Mouse (Mus musculus) limb, embryonic 14.5 days (tissue): ENCODE data around the gene Klhl41. TPM values are rescaled to one million over a fixed set of nuclear protein-coding genes. Genes with fewer than 3 reads are reported as not detected.

Source experiments
- ATAC-seq: fragments of 200-750 bp; cut with Nextera tagmentation; 2 replicates; pipeline ENCODE4 v1.8.0; 2017; ENCODE audit warnings: low read depth, moderate number of reproducible peaks, moderate TSS enrichment; ENCODE audit not compliant: low FRiP score
- DNase-seq: peaks from one replicate; pipeline ENCODE4 v3.0.0-alpha.2; 2015; ENCODE audit warnings: low spot score
- H3K27ac ChIP-seq: fragments of 300-500 bp; sonication (generic); replicated peaks from 2 replicates; pipeline ENCODE4 v1.5.1; 2014; ENCODE audit warnings: low read depth, mild to moderate bottlenecking, low read length, moderate library complexity, mixed read lengths
- H3K27me3 ChIP-seq: fragments of 300-500 bp; sonication (generic); 2 replicates; pipeline ENCODE4 v1.6.1; 2014; ENCODE audit warnings: low read length, mixed read lengths; ENCODE audit not compliant: control insufficient read depth, insufficient read depth
- H3K36me3 ChIP-seq: fragments of 300-500 bp; sonication (generic); 2 replicates; pipeline ENCODE4 v1.6.1; 2014; ENCODE audit warnings: mild to moderate bottlenecking, low read length, moderate library complexity, mixed read lengths; ENCODE audit not compliant: control insufficient read depth, insufficient read depth
- H3K4me1 ChIP-seq: fragments of 300-500 bp; sonication (generic); 2 replicates; pipeline ENCODE4 v1.6.1; 2014; ENCODE audit warnings: antibody characterized with exemption, low read length, mixed read lengths; ENCODE audit not compliant: control insufficient read depth, insufficient read depth
- H3K4me2 ChIP-seq: fragments of 300-500 bp; sonication (generic); replicated peaks from 2 replicates; pipeline ENCODE4 v1.6.1; 2014; ENCODE audit warnings: low read depth, mild to moderate bottlenecking, low read length, moderate library complexity; ENCODE audit not compliant: severe bottlenecking
- H3K4me3 ChIP-seq: fragments of 300-500 bp; sonication (generic); replicated peaks from 2 replicates; pipeline ENCODE4 v1.5.1; 2014; ENCODE audit warnings: low read length
- H3K9ac ChIP-seq: fragments of 300-500 bp; sonication (generic); 2 replicates; pipeline ENCODE4 v1.6.1; 2014; ENCODE audit warnings: mild to moderate bottlenecking, low read depth, low read length, moderate library complexity; ENCODE audit not compliant: severe bottlenecking
- H3K9me3 ChIP-seq: fragments of 300-500 bp; sonication (generic); 2 replicates; pipeline ENCODE4 v1.6.1; 2016; ENCODE audit warnings: low read length; ENCODE audit not compliant: control insufficient read depth
- POLR2A ChIP-seq: fragments of 200-500 bp; IDR thresholded peaks from 2 replicates; pipeline ENCODE4 v1.8.0; 2012; ENCODE audit warnings: inconsistent platforms, mild to moderate bottlenecking, moderate library complexity, borderline replicate concordance; ENCODE audit not compliant: insufficient read depth, insufficient read length; ENCODE audit errors: extremely low read depth
- WGBS: fragments of 180-500 bp; shearing (Covaris S2); extraction: QIAGEN DNeasy Blood & Tissue Kit; methylation state at CpG from one replicate; pipeline ENCODE4 v1.1.7; 2014; 5-methylcytosine and 5-hydroxymethylcytosine counted together
- polyA plus RNA-seq, 2 experiments: library from polyadenylated mRNA; depleted of rRNA in 1 of 2; stranded (reverse) in 1 of 2; unstranded in 1 of 2; fragments of >200 nt; fragmentation: Nextera tagmentation in 1 of 2; extraction: Ambion mirVana in 1 of 2; gene quantifications; 2 replicates each; pipeline versions ENCODE4 v1.2.1 to v1.2.3; 2012 to 2014

Klhl41 gene
- polyA plus RNA-seq, 2 experiments: 16.7 to 23.2 TPM

DNA sequence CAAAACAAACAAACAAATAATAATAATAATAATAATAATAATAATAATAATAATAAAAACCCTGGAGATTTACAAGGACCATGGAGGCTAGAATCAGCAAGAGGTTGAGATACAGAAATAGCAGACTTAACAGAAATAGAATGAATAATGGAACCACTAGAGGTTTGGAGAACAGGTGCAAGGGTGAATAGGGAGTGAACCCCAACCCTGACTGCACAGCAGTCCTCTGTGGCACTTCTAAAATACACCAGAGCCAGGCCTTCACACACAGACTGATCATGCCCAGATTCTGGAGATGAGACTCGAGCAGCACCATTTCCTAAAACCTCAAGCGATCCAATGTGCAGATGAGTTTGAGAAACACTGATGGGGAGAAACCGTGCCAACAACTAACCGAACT is 12.0 kb downstream of the Klhl41 start:
- H3K9ac ChIP-seq: no peak overlapping the region
- no peak for TF ChIP-seq POLR2A
- no peaks in the 10 kb centered on the region for H3K9me3 ChIP-seq
- no peak overlapping the region for H3K4me2 ChIP-seq
- H3K4me1 ChIP-seq: no peaks in the 10 kb centered on the region
- no peak overlapping the region for H3K27ac ChIP-seq
- H3K36me3 ChIP-seq: peaks cover 7% of the 10 kb centered on the region
- no peak for ATAC-seq
- no peak for DNase-seq
- H3K4me3 ChIP-seq: no peak overlapping the region
- H3K27me3 ChIP-seq: no peaks in the 10 kb centered on the region
- WGBS: 89% methylated on average over 4 of the region's 4 CpGs

DNA sequence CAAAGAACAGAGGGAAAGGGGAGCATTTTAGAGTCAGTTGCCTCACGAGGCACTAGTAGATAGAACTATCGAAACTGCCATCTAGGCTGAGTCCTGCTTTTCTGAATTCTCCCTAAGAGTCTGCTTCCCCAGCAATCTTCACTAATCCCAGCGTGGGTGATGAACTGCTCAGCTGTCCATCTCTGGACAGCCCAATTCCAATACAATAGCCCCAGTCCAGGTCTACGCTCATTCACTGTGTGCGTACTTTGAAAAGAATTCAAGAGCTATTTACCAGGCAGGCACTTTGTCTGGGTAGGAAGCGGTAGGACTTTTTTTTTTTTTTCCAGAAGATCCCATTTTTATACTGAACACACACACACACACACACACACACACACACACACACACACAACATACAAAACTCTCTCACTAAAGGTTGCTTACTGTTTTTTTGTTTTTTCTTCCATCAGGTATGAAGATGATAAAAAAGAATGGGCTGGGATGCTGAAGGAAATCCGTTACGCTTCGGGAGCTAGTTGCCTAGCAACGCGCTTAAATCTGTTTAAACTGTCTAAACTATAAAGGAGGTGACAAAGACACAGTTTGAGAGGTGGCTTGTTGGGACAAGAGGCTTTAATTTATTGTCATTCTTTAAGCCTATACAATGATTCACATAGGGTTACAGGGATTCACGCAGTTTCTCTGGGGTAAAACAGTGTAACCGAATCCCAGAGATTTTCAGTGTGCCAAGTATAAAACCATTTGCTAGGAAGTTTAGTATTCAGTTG is 13.3 kb downstream of the Klhl41 start:
- H3K9me3 ChIP-seq: no peaks in the 10 kb centered on the region
- WGBS: 92% methylated on average over 13 of the region's 13 CpGs
- no peak overlapping the region for H3K4me2 ChIP-seq
- H3K4me3 ChIP-seq: no peak overlapping the region
- no peaks in the 10 kb centered on the region for H3K4me1 ChIP-seq
- no peak overlapping the region for H3K27ac ChIP-seq
- TF ChIP-seq POLR2A: no peak
- no peak for ATAC-seq
- DNase-seq: no peak
- H3K36me3 ChIP-seq: peaks cover 11% of the 10 kb centered on the region
- H3K27me3 ChIP-seq: no peaks in the 10 kb centered on the region
- no peak overlapping the region for H3K9ac ChIP-seq

DNA sequence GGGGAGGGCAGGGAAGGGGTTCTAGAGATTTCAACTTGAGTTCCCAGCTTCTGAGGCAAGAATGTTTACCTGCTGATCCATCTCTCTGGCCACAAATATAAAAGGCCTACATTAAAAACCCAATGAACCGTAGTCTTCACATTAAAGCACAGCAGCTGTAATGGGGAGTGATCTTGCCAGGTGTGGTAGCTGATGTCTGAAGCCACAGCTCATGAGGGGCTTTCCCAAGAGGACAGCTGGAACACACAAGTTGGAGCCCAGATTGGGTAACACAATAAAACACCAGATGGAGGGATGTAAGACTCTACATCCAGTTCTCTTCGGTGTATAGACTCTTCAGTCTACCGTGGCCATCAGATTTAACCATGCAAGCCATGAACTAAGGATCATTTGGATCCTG is 14.6 kb downstream of the Klhl41 start:
- peaks cover 18% of the 10 kb centered on the region for H3K36me3 ChIP-seq
- H3K4me3 ChIP-seq: no peak overlapping the region
- no peak overlapping the region for H3K4me2 ChIP-seq
- no peak for ATAC-seq
- no peak overlapping the region for H3K27ac ChIP-seq
- no peak for DNase-seq
- no peak for TF ChIP-seq POLR2A
- H3K27me3 ChIP-seq: no peaks in the 10 kb centered on the region
- no peaks in the 10 kb centered on the region for H3K4me1 ChIP-seq
- no peaks in the 10 kb centered on the region for H3K9me3 ChIP-seq
- whole genome bisulfite sequencing: 86% methylated on average over 3 of the region's 3 CpGs
- no peak overlapping the region for H3K9ac ChIP-seq

DNA sequence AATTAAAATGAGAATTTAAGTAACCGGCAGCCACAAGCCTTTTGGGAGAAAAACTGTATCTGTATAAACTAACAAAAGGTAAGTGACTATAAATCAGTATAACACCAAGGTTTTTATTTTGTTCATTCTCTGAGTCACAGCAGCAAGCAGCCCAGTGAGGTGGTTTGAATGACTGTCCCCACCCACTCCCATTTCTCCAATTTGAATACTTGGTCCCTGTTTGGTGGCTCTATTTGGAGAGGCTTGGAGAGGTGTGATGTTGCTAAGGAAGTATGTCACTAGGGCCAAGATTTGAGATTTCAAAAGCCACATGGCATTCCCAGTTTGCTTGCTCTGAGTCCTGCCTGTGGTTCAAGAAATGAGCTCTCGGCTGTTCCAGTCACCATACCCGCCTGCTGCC is 20.3 kb downstream of the Klhl41 start:
- Histone ChIP-seq H3K27ac (no peak overlapping the region), H3K4me1 (no peaks in the 10 kb centered on the region), H3K4me2 (no peak overlapping the region), H3K27me3 (no peaks in the 10 kb centered on the region), H3K4me3 (no peak overlapping the region), H3K36me3 (peaks cover 44% of the 10 kb centered on the region), H3K9me3 (no peaks in the 10 kb centered on the region), H3K9ac (no peak overlapping the region)
- WGBS: 90% methylated on average over 3 of the region's 3 CpGs
- DNase-seq (no peak), ATAC-seq (no peak)
- TF ChIP-seq POLR2A: no peak

DNA sequence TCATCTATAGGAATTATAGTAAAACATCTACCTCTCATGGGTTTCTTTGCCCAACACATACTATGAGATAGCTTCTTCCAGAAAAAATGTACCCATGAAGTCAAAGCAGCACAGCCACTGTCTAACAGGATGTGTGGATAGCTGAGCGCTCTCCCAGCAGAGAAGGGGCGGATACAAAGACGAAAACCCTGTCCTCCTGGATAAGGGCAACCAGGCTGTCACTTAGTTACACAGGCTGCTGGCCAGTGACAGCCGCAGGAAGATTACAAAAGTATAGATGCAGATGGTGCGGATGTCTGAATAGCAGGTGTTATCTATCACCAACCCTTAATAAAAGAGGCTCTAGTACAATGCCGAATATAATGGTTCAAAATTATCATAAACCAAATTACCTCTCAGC is 20.9 kb downstream of the Klhl41 start:
- no peaks in the 10 kb centered on the region for H3K27me3 ChIP-seq
- no peak overlapping the region for H3K27ac ChIP-seq
- no peaks in the 10 kb centered on the region for H3K9me3 ChIP-seq
- no peak overlapping the region for H3K4me3 ChIP-seq
- no peak overlapping the region for H3K9ac ChIP-seq
- ATAC-seq (no peak), DNase-seq (no peak)
- WGBS: 88% methylated on average over 6 of the region's 6 CpGs
- no peaks in the 10 kb centered on the region for H3K4me1 ChIP-seq
- peaks cover 41% of the 10 kb centered on the region for H3K36me3 ChIP-seq
- no peak for TF ChIP-seq POLR2A
- no peak overlapping the region for H3K4me2 ChIP-seq

DNA sequence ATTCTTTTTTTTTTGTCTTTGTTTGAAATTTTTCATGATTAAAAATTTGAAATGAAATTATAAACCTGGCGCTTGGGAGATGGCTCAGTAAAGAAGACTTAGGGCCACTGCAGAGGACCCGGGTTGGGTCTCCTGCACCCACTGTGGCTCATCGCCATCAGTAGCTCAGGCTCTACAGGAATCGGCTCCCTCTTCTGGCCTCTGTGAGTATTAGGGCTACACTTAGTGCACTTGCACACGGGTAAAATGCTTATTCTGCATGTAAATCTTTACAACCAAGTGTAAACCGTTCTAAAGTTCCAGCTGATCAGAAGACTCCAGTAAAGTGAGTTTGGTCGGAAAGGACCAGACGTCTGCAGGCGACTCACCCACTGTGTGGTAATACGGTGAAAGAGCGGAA is 23.6 kb downstream of the Klhl41 start:
- no peaks in the 10 kb centered on the region for H3K4me1 ChIP-seq
- H3K4me2 ChIP-seq: no peak overlapping the region
- no peak overlapping the region for H3K4me3 ChIP-seq
- no peak for TF ChIP-seq POLR2A
- ATAC-seq (no peak), DNase-seq (no peak)
- WGBS: 86% methylated on average over 11 of the region's 11 CpGs
- H3K9me3 ChIP-seq: no peaks in the 10 kb centered on the region
- H3K36me3 ChIP-seq: peaks cover 46% of the 10 kb centered on the region
- H3K27ac ChIP-seq: no peak overlapping the region
- H3K27me3 ChIP-seq: no peaks in the 10 kb centered on the region
- H3K9ac ChIP-seq: no peak overlapping the region
